Mouse (Mus musculus) regulatory T cell (primary cell): ENCODE measurements around the gene Abcc9.
"Not testable (repeated sequence)": the region's sequence is repeated elsewhere in the genome, so short reads cannot be mapped to it uniquely, and the experiment has no call there.

Source experiments
- in situ Hi-C: fragments of 300-600 bp; cut with MboI, MseI; formaldehyde crosslinking; loops from one replicate; pipeline ENCODE4 v1.15.1; 2025; ENCODE audit warnings: high pct_unique_total_duplicates

Abcc9 gene

GRCm38 (mm10) chr6:142703441-142703930 lies 1.4 kb upstream of the Abcc9 start:
- in situ Hi-C loops, result no loop called here

GRCm38 (mm10) chr6:142701161-142701560 lies 954 bp downstream of the Abcc9 start:
- in situ Hi-C loops, result no loop called here

DNA sequence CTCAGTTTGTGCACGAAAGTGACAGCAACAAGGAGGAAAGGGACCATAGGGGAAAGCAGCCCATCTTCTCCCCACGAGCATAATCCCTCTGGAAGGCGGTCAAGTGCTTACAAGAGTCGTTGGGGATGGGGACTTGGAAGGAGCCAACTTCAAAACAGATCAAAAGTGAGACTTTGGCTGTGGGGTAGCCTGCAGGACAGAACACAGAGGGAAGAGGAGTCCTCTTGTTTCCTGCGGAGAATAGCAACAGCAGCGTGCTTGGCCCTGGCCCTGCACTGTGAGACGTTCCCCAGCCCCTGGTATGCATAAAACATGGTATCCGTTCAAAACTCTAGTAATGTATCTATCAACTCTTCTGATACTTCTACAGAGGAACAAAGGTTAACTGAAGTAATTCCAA lies 1.4 kb downstream of the Abcc9 start:
- in situ Hi-C loops, result no loop called here

DNA sequence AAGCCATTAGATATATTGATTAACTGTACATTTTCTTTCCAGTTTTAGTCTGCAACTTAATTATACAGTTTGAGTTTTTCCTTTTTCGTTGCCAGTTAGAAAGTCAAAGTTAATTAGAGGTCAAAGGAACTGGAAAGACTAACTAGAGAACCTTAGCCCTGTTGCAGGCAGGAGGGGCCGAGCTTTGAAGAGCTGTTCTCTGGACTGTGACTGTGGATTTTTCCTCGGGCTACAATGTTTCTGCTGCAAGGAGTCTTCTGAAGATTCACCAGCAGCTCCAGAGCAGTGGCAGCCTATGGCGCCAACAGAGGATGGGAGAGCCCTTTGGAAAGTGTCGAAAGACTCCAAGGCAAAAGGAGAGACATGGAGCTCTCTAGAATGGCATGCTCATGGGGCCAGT lies 10.0 kb downstream of the Abcc9 start:
- in situ Hi-C loops, result no loop called here

- in situ Hi-C loops, result no loop called here
Measured at GRCm38 (mm10) chr6:142689673-142690072, 12.4 kb downstream of the Abcc9 start.

DNA sequence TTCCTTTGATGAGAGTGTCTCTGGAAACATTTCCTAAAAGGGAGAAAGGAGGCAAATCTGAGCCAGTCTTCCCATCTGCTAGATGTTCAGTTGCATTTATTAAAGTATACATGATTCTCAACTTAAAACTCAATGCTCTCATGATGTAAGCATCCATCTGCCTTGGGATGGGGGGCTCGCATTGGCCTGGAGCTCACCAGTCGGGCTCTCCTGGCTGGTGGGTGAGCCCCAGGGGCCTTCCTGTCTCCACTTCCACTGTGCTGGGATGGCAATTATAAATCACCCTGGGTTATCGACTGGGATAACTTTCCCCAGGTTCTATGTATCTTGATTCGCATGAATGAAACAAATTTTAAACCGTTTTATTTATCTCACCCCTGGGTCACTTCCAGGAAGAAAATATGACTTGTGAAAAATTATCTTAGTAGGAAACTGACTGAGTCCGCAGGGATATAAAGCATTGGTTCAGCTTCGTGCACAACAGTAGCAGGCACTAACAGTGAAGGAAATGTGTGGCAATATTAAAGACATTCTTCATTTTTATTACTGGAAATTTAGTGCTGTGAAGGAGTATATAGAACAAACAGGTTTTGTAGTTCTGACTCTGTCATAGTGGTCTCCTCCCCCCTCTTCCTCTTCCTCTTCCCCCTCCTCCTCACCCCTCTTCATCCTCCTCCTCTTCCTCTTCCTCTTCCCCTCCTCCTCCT lies 19.0 kb downstream of the Abcc9 start:
- in situ Hi-C loops, result no loop called here

DNA sequence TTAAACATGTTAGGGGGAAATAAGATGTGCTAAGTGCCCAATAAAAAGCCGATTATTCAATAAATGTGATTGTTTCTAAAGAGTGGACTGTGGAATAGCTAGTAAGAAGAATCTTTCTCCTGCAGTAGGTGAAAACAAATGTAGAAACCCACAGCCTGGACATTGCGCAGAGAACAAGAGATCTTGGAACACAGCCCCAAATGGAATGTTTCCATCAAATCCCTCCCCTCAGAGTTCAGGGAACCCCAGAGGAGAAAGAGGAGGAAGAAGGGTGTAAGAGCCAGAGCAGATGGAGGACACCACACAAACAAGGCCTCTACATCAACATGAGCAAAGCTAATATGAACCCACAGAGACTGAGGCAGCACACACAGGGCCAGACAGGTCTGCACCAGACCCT lies 32.1 kb downstream of the Abcc9 start:
- in situ Hi-C loops, result no loop called here

- in situ Hi-C loops, result no loop called here
Measured at GRCm38 (mm10) chr6:142669343-142669742, 32.8 kb downstream of the Abcc9 start.

- in situ Hi-C loops, result no loop called here
Measured at GRCm38 (mm10) chr6:142668831-142669230, 33.3 kb downstream of the Abcc9 start.

- in situ Hi-C loops, result no loop called here
Measured at GRCm38 (mm10) chr6:142668419-142668766, 33.7 kb downstream of the Abcc9 start.

- in situ Hi-C loops, result no loop called here
Measured at GRCm38 (mm10) chr6:142667701-142668418, 34.3 kb downstream of the Abcc9 start.

DNA sequence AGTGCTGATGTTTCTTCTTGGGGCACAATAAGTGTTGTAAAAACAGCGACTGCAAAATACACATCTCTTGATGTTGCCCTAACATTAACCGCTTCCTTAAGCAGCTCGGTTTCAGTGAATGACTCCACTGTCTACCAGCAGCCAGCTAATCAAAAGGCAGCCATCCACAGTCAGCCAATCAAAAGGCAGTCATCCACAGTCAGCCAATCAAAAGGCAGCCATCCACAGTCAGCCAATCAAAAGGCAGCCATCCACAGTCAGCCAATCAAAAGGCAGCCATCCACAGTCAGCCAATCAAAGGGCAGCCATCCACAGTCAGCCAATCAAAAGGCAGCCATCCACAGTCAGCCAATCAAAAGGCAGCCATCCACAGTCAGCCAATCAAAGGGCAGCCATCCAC lies 40.1 kb downstream of the Abcc9 start:
- in situ Hi-C loops, result not testable (repeated sequence)

GRCm38 (mm10) chr6:142659038-142659437 lies 43.1 kb downstream of the Abcc9 start:
- in situ Hi-C loops, result loop anchor here (10.0 kb wide), 1 partner anchor 134 kb away; no protein-coding TSS in a partner anchor

DNA sequence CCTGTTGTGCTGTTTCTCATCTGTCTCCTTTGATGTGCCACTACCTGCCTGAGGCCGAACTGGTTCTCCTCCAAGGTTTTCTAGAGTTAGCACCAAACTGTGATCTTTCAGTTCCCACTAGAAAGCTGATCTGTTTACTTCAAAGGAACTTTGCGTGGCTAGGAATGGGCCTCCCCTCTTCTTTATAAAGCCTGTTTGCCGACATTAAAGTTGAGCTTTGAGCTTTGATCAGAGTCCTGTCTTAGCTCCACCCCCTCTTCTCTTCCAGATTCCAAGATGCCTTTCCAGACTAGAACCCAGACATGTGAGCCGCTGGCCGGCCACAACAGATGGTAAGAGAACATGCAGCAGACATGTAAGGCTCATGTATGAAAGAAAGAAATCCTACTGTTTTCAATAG lies 47.6 kb downstream of the Abcc9 start:
- in situ Hi-C loops, result loop anchor here (10.0 kb wide), 1 partner anchor 130 kb away; no protein-coding TSS in a partner anchor

GRCm38 (mm10) chr6:142652175-142652574 lies 49.9 kb downstream of the Abcc9 start:
- in situ Hi-C loops, result loop anchor here (10.0 kb wide), 1 partner anchor 127 kb away; no protein-coding TSS in a partner anchor

GRCm38 (mm10) chr6:142649331-142649730 lies 52.8 kb downstream of the Abcc9 start:
- in situ Hi-C loops, result no loop called here

DNA sequence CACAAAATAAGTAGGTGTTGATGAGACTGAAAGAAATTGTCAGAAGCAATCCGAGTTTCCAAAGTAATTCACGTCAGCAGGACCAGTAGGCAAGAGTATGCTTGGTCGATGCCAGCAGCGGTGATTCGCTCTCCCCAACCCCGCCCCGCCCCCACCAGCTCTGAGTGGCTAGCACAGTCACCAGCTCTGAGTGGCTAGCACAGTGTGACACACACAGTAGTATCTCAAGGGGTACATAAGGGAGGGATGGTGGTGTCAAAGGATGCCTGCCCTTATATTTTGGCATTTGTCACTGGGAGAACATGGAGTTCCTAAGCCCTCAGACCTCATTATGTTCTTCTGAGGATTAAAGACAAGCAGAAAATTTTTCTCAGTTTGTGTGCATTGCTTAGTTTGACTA lies 56.6 kb downstream of the Abcc9 start:
- in situ Hi-C loops, result no loop called here

DNA sequence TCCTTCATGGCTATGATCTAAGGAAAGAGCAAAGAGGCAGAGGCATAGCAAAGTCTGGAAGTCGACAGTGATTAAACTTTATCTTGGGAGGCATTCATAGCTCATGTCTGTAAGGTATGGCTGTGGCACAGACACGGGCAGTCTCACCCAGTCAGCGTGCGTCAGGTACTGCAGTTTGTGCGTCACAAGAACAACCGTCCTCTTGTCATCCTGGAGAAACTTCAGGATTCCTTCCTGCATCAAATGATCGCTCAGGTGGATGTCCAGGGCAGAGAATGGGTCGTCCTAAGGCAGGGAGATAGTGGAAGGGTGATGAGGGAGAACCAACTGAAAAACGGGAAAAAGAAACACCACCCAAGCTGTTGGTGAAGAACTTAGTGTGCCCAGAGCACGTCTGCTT lies 62.8 kb downstream of the Abcc9 start:
- in situ Hi-C loops, result no loop called here

DNA sequence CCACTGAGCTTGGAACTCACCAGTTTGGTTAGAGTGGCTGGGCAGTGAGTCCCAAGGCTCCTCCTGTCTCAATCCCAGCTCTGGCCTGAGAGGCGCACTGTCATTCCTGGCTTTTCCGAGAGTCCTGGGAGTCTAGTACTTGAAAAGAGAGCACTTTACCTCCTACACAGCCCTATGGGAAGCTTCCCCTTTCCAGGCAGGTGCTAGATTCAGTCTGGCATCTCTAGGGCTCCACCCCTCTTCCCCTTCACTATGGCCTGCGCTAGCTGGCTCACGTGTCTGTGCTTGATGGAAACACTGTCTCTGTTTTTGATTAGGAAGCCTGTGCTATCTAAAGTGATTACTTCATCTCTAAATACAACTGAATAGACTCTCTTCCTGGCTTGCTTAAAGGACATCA lies 66.5 kb downstream of the Abcc9 start:
- in situ Hi-C loops, result no loop called here

- in situ Hi-C loops, result no loop called here
Measured at GRCm38 (mm10) chr6:142635185-142635583, 66.9 kb downstream of the Abcc9 start.

DNA sequence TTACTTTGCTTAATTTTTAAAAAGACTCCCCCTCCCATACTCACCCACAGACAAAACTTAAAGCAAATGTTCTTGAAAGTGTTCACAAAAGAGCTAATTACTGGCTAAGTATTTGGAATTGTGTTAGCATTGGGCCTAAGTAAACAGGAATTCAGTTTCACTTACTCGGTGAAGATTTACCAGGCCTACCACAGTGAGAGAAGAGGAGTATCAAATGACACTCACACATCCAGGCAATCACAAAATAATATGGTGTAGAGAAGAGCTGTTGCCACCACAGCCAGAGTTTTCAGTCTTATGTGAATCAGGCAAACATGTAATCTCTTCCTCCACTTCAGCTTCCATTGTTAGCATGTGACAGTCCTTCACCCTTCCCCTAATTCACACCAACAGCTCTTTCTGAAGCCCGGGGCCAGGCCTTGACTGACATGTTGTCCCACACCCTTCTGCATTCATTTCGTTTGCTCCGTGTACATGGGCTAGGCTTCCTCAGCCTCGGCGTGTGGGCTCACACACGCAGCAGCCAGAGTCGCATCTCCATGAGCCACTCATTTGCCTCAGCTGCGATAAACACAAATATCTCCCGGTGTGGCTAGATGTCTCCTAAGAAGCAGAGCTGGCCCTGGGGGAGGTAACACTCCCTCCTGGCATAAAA lies 67.5 kb downstream of the Abcc9 start:
- in situ Hi-C loops, result no loop called here

DNA sequence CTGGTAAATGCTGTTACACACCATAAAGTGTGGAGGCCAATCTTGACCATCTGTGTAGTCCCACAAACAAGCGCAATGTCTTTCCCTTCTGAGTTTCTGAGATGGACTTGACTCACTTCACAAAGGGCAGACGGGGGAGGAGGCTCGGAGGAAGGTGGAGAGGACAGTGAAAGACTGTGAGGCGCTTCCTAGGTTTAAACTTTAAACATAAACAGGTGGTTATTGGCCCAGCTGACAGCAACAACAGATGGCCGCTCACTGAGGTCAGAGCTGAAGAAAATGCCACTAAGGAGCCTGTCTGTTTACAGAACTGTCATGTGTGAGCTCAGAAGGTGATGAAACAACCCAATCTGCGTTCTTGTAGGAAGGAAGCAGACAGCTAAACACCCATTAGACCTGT lies 78.8 kb downstream of the Abcc9 start:
- in situ Hi-C loops, result no loop called here

DNA sequence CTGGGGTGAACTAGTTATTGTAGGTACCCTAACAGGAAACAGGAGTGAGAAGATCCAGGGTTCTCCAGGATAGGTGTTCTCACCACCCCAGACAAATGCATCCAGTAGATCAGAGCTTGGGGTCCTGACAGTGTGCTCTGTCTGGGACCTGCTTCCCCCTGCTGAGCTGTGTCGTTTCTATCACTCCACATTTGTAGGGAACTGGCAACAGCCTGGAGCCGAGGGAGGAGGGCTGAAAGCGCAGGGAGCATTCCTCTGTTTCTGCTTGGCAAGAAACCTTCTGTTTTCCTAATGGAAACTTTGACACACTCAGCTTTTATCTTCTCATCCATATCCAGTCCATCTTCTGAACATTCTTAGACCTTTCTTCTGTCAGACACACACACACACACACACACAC lies 85.5 kb downstream of the Abcc9 start:
- in situ Hi-C loops, result no loop called here
